ENCODE assay signal across 8 mouse cellular contexts in the genomic region with DNA sequence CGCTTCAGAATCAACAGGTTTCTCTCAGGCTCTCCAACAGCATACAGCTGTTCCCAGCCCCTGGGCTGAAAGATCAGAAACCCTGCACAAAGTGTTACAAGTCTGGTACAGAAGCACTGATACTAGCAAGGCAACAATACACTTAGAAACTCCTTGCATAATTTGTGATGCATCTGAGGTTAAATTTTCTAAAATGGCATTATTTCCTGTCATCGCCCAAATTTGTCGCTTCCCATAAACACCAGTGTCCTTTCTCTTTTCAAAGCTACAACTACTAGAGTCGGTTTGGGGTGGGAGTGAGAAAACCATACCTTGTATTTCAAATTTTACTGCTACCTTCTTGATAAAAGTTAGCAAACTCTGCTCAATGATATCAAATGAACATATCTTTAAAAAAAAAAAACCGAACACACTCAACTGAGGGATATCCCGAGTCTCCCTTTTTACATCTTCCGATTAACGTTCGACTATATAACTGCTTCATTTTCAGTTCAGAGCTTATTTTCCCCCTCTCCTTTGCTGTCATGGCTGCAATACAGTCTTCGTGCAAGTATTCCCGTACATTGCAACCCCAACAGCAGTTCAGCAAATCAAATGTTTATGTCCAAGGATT. TPM values are rescaled to one million over a fixed set of nuclear protein-coding genes. Genes with fewer than 3 reads are reported as not detected.
A peak's percentile ranks its signal among the peaks of the same experiment; 100 is the strongest.
DNase-seq lines count a peak whose midpoint lies in the region; ATAC-seq and TF ChIP-seq lines count a peak whose summit lies in the region.

No protein-coding gene starts in this region.

- no peaks in the 10 kb centered on the region for H3K27me3 ChIP-seq in intestine, embryonic 14.5 days (replicated peaks; ENCODE audit: control insufficient read depth, insufficient read depth, low read length)
- no peaks in the 10 kb centered on the region for H3K27me3 ChIP-seq in neural tube, embryonic 14.5 days (ENCODE audit: control insufficient read depth, insufficient read depth, low read length)

- peaks cover 44% of the 10 kb centered on the region for H3K36me3 ChIP-seq in intestine, embryonic 14.5 days (ENCODE audit: control insufficient read depth, insufficient read depth, low read length)
- H3K36me3 ChIP-seq in neural tube, embryonic 14.5 days (ENCODE audit: control insufficient read depth, insufficient read depth, low read length), result peaks cover 21% of the 10 kb centered on the region; the same call in 1 of the 2 replicates

- ATAC-seq in intestine, embryonic 14.5 days (replicated peaks; ENCODE audit: low FRiP score, low TSS enrichment, low read depth), result no peak
- no peak for ATAC-seq in neural tube, embryonic 14.5 days (ENCODE audit: low read depth)

- 4% methylated on average over 11 of the region's 11 CpGs for WGBS in intestine, embryonic 14.5 days
- WGBS in neural tube, embryonic 14.5 days, result 8% methylated on average over 11 of the region's 11 CpGs

- H3K27ac ChIP-seq in left cerebral cortex, adult 2 months, result peak overlapping the region; percentile 94; the same call in 1 of the 2 replicates
- peak overlapping the region; percentile 99; the same call in 1 of the 2 replicates for H3K27ac ChIP-seq in intestine, embryonic 14.5 days (ENCODE audit: low read depth)
- peak overlapping the region; percentile 98 for H3K27ac ChIP-seq in neural tube, embryonic 14.5 days (ENCODE audit: low read depth, low read length)

- intact Hi-C loops in left cerebral cortex, adult 2 months (cut with DNase I), result loop anchor here (2.0 to 5.0 kb wide), 2 partner anchors 14 to 108 kb away; no protein-coding TSS in a partner anchor
- intact Hi-C loops in left cerebral cortex, postnatal 25 days (cut with DNase I), result loop anchor here (5.0 kb wide), 1 partner anchor 43 kb away; the partner anchor contains the start of gene Nt5c

- H3K9me3 ChIP-seq in intestine, embryonic 14.5 days (ENCODE audit: control insufficient read depth, low read length), result no peaks in the 10 kb centered on the region
- H3K9me3 ChIP-seq in neural tube, embryonic 14.5 days (ENCODE audit: control insufficient read depth, low read length), result no peaks in the 10 kb centered on the region

- H3K4me3 ChIP-seq in left cerebral cortex, adult 2 months, result peak overlapping the region; percentile 79
- H3K4me3 ChIP-seq in intestine, embryonic 14.5 days (ENCODE audit: low read depth, low read length), result peak overlapping the region; percentile 97
- H3K4me3 ChIP-seq in neural tube, embryonic 14.5 days (ENCODE audit: low read depth, low read length), result peak overlapping the region; percentile 94

- H3K4me2 ChIP-seq in intestine, embryonic 14.5 days (ENCODE audit: low read length), result peak overlapping the region; percentile 58
- H3K4me2 ChIP-seq in neural tube, embryonic 14.5 days (ENCODE audit: low read depth, low read length), result peak overlapping the region; percentile 79

- DNase-seq in left cerebral cortex, adult 2 months (ENCODE audit: extremely low spot score in 1 of 2, low spot score in 2 of 2), result no peak
- DNase-seq in left cerebral cortex, postnatal 25 days (ENCODE audit: low spot score in 2 of 2), result no peak
- peak; percentile 27 for DNase-seq in c-Kit-positive CD71-positive TER-119-positive erythroid progenitor cells, embryonic 14.5 days (ENCODE audit: low spot score)
- DNase-seq in intestine, embryonic 14.5 days (ENCODE audit: low spot score), result no peak
- DNase-seq in kidney, adult 9 months, result no peak
- no peak for DNase-seq in Muller cell, postnatal 12 days (ENCODE audit: inconsistent ontology term)
- DNase-seq in adrenal gland, adult 18-20 months (ENCODE audit: low spot score in 2 of 2), result no peak

- H3K4me1 ChIP-seq in intestine, embryonic 14.5 days (replicated peaks; ENCODE audit: control insufficient read depth, insufficient read depth, low read length), result peaks cover 8% of the 10 kb centered on the region; the same call in 1 of the 2 replicates
- peaks cover 15% of the 10 kb centered on the region for H3K4me1 ChIP-seq in neural tube, embryonic 14.5 days (ENCODE audit: control insufficient read depth, insufficient read depth, low read length)

- TF ChIP-seq CTCF in left cerebral cortex, adult 2 months (IDR thresholded peaks at IDR 0.05), result no peak

- H3K9ac ChIP-seq in intestine, embryonic 14.5 days (ENCODE audit: low read length), result peak overlapping the region; percentile 99
- H3K9ac ChIP-seq in neural tube, embryonic 14.5 days (replicated peaks; ENCODE audit: low read depth, low read length), result peak overlapping the region; percentile 87

RNA-seq across cellular contexts. Expression of gene Sumo2, which starts 1.2 kb away (rescaled TPM):
- 100 to 1,000 TPM; 274 TPM for total RNA-seq in left cerebral cortex, adult 2 months (2021)
- 100 to 1,000 TPM; 298 to 313 TPM for total RNA-seq in left cerebral cortex, postnatal 25 days (2021)
- polyA plus RNA-seq in intestine, embryonic 14.5 days (2014; fragmentation: Nextera tagmentation; extraction: Ambion mirVana), result 891 and 947 TPM in 2 replicates
- 994 and 1,036 TPM in 2 replicates for polyA plus RNA-seq in neural tube, embryonic 14.5 days (2014; fragmentation: Nextera tagmentation; extraction: Ambion mirVana)
- total RNA-seq in adrenal gland, adult 18-20 months (2021), result 100 to 1,000 TPM; 219 to 240 TPM

RNA-seq across cellular contexts. Expression of gene Jpt1, which starts 20.7 kb away (rescaled TPM):
- 100 to 1,000 TPM; 158 to 161 TPM for total RNA-seq in left cerebral cortex, adult 2 months (2021)
- total RNA-seq in left cerebral cortex, postnatal 25 days (2021), result 100 to 1,000 TPM; 165 to 168 TPM
- polyA plus RNA-seq in intestine, embryonic 14.5 days (2014; fragmentation: Nextera tagmentation; extraction: Ambion mirVana), result 573 and 633 TPM in 2 replicates
- polyA plus RNA-seq in neural tube, embryonic 14.5 days (2014; fragmentation: Nextera tagmentation; extraction: Ambion mirVana), result 1,282 and 1,347 TPM in 2 replicates
- total RNA-seq in adrenal gland, adult 18-20 months (2021), result 10 to 100 TPM; 81.3 to 86.5 TPM

RNA-seq across cellular contexts. Expression of gene Nup85, which starts 29.4 kb away (rescaled TPM):
- 10 to 100 TPM; 48.3 to 52.7 TPM for total RNA-seq in left cerebral cortex, adult 2 months (2021)
- total RNA-seq in left cerebral cortex, postnatal 25 days (2021), result 10 to 100 TPM; 45.7 to 49.1 TPM
- 192 TPM in 2 replicates for polyA plus RNA-seq in intestine, embryonic 14.5 days (2014; fragmentation: Nextera tagmentation; extraction: Ambion mirVana)
- polyA plus RNA-seq in neural tube, embryonic 14.5 days (2014; fragmentation: Nextera tagmentation; extraction: Ambion mirVana), result 98.2 and 98.9 TPM in 2 replicates
- 10 to 100 TPM; 33.2 to 43.0 TPM for total RNA-seq in adrenal gland, adult 18-20 months (2021)

RNA-seq across cellular contexts. Expression of gene Nt5c, which starts 43.2 kb away (rescaled TPM):
- 10 to 100 TPM; 57.6 to 67.2 TPM for total RNA-seq in left cerebral cortex, adult 2 months (2021)
- total RNA-seq in left cerebral cortex, postnatal 25 days (2021), result 10 to 100 TPM; 60.1 to 66.5 TPM
- 115 and 133 TPM in 2 replicates for polyA plus RNA-seq in intestine, embryonic 14.5 days (2014; fragmentation: Nextera tagmentation; extraction: Ambion mirVana)
- polyA plus RNA-seq in neural tube, embryonic 14.5 days (2014; fragmentation: Nextera tagmentation; extraction: Ambion mirVana), result 84.4 and 95.8 TPM in 2 replicates
- total RNA-seq in adrenal gland, adult 18-20 months (2021), result 100 to 1,000 TPM in 1 of 2 experiments, 10 to 100 TPM in 1; 68.7 to 154 TPM

RNA-seq across cellular contexts. Expression of gene Armc7, which starts 59.4 kb away (rescaled TPM):
- total RNA-seq in left cerebral cortex, adult 2 months (2021), result 10 to 100 TPM; 11.9 to 18.0 TPM
- 10 to 100 TPM; 12.5 to 12.8 TPM for total RNA-seq in left cerebral cortex, postnatal 25 days (2021)
- 6.5 and 6.9 TPM in 2 replicates for polyA plus RNA-seq in intestine, embryonic 14.5 days (2014; fragmentation: Nextera tagmentation; extraction: Ambion mirVana)
- polyA plus RNA-seq in neural tube, embryonic 14.5 days (2014; fragmentation: Nextera tagmentation; extraction: Ambion mirVana), result 15.5 and 19.4 TPM in 2 replicates
- total RNA-seq in adrenal gland, adult 18-20 months (2021), result 10 to 100 TPM in 1 of 2 experiments, 1 to 10 TPM in 1; 7.9 to 11.1 TPM
